Mouse (Mus musculus): ENCODE measurements around the gene Lrrtm1. TPM values are rescaled to one million over a fixed set of nuclear protein-coding genes. Genes with fewer than 3 reads are reported as not detected.

Gene Lrrtm1
- total and polyA plus RNA-seq, 3 experiments: not detected

DNA sequence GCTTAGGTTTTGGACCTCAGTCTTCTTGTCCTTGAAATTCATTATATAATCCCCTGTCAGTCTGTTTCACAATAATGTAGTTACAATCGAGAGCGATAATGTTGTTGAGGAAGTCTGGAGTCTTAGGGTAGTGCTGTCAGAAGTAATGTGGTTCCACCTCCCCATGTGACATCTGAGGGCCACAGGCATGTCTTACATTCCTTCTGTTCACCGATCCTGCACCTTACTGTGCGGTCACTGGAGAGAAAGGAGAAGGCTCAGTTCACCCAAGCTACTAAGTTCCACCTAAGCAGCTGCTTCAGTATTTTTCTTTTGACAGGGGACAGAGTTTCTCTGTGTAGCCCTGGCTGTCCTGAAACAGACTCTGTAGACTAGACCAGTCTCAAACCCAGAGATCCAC is 13.9 kb downstream of the Lrrtm1 start:
- Histone ChIP-seq H3K9me3 (replicated peaks; ENCODE audit: insufficient read depth, low read length) (no peaks in the 10 kb centered on the region), H3K79me2 (ENCODE audit: control insufficient read depth, insufficient read depth, low read length, poor library complexity) (no peaks in the 10 kb centered on the region), H3K4me3 (ENCODE audit: control insufficient read depth in 1 of 2, insufficient read depth in 1 of 2, low read depth in 2 of 2, low read length in 2 of 2) (no peak overlapping the region), H3K4me1 (ENCODE audit: control insufficient read depth in 1 of 2, insufficient read depth in 2 of 2, low read length in 2 of 2) (no peaks in the 10 kb centered on the region), H3K9ac (ENCODE audit: control insufficient read depth, low read depth, low read length, poor library complexity, severe bottlenecking) (no peak overlapping the region), H3K27ac (ENCODE audit: control insufficient read depth, low read depth, low read length) (no peak overlapping the region), H3K36me3 (ENCODE audit: control insufficient read depth in 1 of 2, insufficient read depth in 2 of 2, low read length in 2 of 2) (no peaks in the 10 kb centered on the region), H3K27me3 (ENCODE audit: control insufficient read depth in 1 of 2, insufficient read depth in 2 of 2, low read length in 2 of 2) (no peaks in the 10 kb centered on the region)
- TF ChIP-seq SIN3A (IDR thresholded peaks at IDR 0.05; ENCODE audit: low read length): no peak
- TF ChIP-seq NELFE (IDR thresholded peaks at IDR 0.05; ENCODE audit: low read depth, low read length): no peak
- DNase-seq (ENCODE audit: low read depth, low spot score): no peak

GRCm38 (mm10) chr6:77257358-77258105 is 15.0 kb downstream of the Lrrtm1 start:
- H3K9ac ChIP-seq (ENCODE audit: control insufficient read depth, low read depth, low read length, poor library complexity, severe bottlenecking): no peak overlapping the region
- no peaks in the 10 kb centered on the region for H3K79me2 ChIP-seq (ENCODE audit: control insufficient read depth, insufficient read depth, low read length, poor library complexity)
- H3K27me3 ChIP-seq (ENCODE audit: control insufficient read depth in 1 of 2, insufficient read depth in 2 of 2, low read length in 2 of 2): no peaks in the 10 kb centered on the region
- no peak overlapping the region for H3K27ac ChIP-seq (ENCODE audit: control insufficient read depth, low read depth, low read length)
- H3K4me3 ChIP-seq (ENCODE audit: control insufficient read depth in 1 of 2, insufficient read depth in 1 of 2, low read depth in 2 of 2, low read length in 2 of 2): no peak overlapping the region
- H3K9me3 ChIP-seq (replicated peaks; ENCODE audit: insufficient read depth, low read length): no peaks in the 10 kb centered on the region
- H3K36me3 ChIP-seq (ENCODE audit: control insufficient read depth in 1 of 2, insufficient read depth in 2 of 2, low read length in 2 of 2): no peaks in the 10 kb centered on the region
- no peak for DNase-seq (ENCODE audit: low read depth, low spot score)
- no peaks in the 10 kb centered on the region for H3K4me1 ChIP-seq (ENCODE audit: control insufficient read depth in 1 of 2, insufficient read depth in 2 of 2, low read length in 2 of 2)
- TF ChIP-seq E2F4 (IDR thresholded peaks at IDR 0.05; ENCODE audit: borderline replicate concordance, low read depth, low read length): no peak

DNA sequence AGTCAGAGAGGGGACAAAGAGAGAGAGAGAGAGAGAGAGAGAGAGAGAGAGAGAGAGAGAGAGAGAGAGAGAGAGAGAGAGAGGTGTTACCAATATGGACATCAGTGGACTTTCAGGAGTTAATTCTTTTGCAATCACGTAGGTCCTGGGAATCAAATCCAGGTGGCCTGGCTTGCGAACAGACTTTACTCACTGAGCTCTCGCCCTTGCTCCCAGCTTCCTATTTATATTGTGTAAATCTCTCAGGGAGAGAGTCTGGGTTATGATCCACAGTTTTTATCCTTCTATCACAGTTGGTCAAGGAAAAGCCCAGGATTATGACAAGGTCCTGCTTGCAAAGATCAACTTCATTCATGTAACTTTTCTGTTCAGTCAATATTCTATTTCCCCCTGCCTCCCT is 22.7 kb downstream of the Lrrtm1 start:
- no peak overlapping the region for H3K27ac ChIP-seq (ENCODE audit: control insufficient read depth, low read depth, low read length)
- no peaks in the 10 kb centered on the region for H3K9me3 ChIP-seq (replicated peaks; ENCODE audit: insufficient read depth, low read length)
- no peak for TF ChIP-seq RCOR1 (IDR thresholded peaks at IDR 0.05; ENCODE audit: low read depth, low read length)
- TF ChIP-seq POLR2AphosphoS5 (IDR thresholded peaks at IDR 0.05; ENCODE audit: borderline replicate concordance, low read depth, low read length): no peak
- no peak for TF ChIP-seq SMC3 (IDR thresholded peaks at IDR 0.05; ENCODE audit: low read depth, low read length)
- no peak for TF ChIP-seq MYB (IDR thresholded peaks at IDR 0.05; ENCODE audit: low read depth, low read length)
- TF ChIP-seq ZC3H11A (IDR thresholded peaks at IDR 0.05; ENCODE audit: low read depth, low read length): no peak
- no peak for TF ChIP-seq UBTF (IDR thresholded peaks at IDR 0.05; ENCODE audit: borderline replicate concordance, insufficient read depth, low read depth, low read length)
- no peak for TF ChIP-seq RAD21 (IDR thresholded peaks at IDR 0.05; ENCODE audit: low read depth, low read length)
- no peak for TF ChIP-seq POLR2AphosphoS2 (IDR thresholded peaks at IDR 0.05; ENCODE audit: low read length)
- TF ChIP-seq GABPA (IDR thresholded peaks at IDR 0.05; ENCODE audit: low read depth, low read length): no peak
- no peak for TF ChIP-seq GATA1 (IDR thresholded peaks at IDR 0.05; ENCODE audit: low read depth, low read length)
- TF ChIP-seq CHD2 (IDR thresholded peaks at IDR 0.05; ENCODE audit: low read length): no peak
- no peak for TF ChIP-seq NRF1 (IDR thresholded peaks at IDR 0.05; ENCODE audit: insufficient read depth, low read depth, low read length, poor library complexity, severe bottlenecking)
- no peak for TF ChIP-seq USF2 (IDR thresholded peaks at IDR 0.05; ENCODE audit: borderline replicate concordance in 1 of 2, insufficient read depth in 1 of 2, low read depth in 1 of 2, low read length in 2 of 2)
- TF ChIP-seq MAZ (IDR thresholded peaks at IDR 0.05; ENCODE audit: low read depth, low read length): no peak
- no peak for TF ChIP-seq TCF12 (IDR thresholded peaks at IDR 0.05; ENCODE audit: low read depth, low read length)
- no peak for TF ChIP-seq POLR2A (IDR thresholded peaks at IDR 0.05; ENCODE audit: control insufficient read depth in 1 of 2, insufficient read depth in 1 of 2, low read depth in 1 of 2, low read length in 2 of 2, poor library complexity in 1 of 2)
- TF ChIP-seq SIN3A (IDR thresholded peaks at IDR 0.05; ENCODE audit: low read length): no peak
- TF ChIP-seq MYC (IDR thresholded peaks at IDR 0.05; ENCODE audit: low read depth, low read length): no peak
- no peak for TF ChIP-seq MXI1 (IDR thresholded peaks at IDR 0.05; ENCODE audit: low read depth, low read length)
- no peak for DNase-seq (ENCODE audit: low read depth, low spot score)
- no peaks in the 10 kb centered on the region for H3K79me2 ChIP-seq (ENCODE audit: control insufficient read depth, insufficient read depth, low read length, poor library complexity)
- H3K36me3 ChIP-seq (ENCODE audit: control insufficient read depth in 1 of 2, insufficient read depth in 2 of 2, low read length in 2 of 2): no peaks in the 10 kb centered on the region
- no peaks in the 10 kb centered on the region for H3K27me3 ChIP-seq (ENCODE audit: control insufficient read depth in 1 of 2, insufficient read depth in 2 of 2, low read length in 2 of 2)
- no peak overlapping the region for H3K4me3 ChIP-seq (ENCODE audit: control insufficient read depth in 1 of 2, insufficient read depth in 1 of 2, low read depth in 2 of 2, low read length in 2 of 2)
- H3K9ac ChIP-seq (ENCODE audit: control insufficient read depth, low read depth, low read length, poor library complexity, severe bottlenecking): no peak overlapping the region
- H3K4me1 ChIP-seq (ENCODE audit: control insufficient read depth in 1 of 2, insufficient read depth in 2 of 2, low read length in 2 of 2): no peaks in the 10 kb centered on the region

Data from MEL (cell line).